Mouse (Mus musculus): Measurements from ENCODE around the gene Poll. TPM values are rescaled to one million over a fixed set of nuclear protein-coding genes. Genes with fewer than 3 reads are reported as not detected.

The Poll gene
- total and polyA plus RNA-seq, 3 experiments: 16.5 to 24.6 (median 18.9) TPM

- Histone ChIP-seq H3K4me1 (ENCODE audit: control insufficient read depth in 1 of 2, insufficient read depth in 2 of 2) (no peaks in the 10 kb centered on the region), H3K27ac (ENCODE audit: insufficient read depth, low read depth) (no peak overlapping the region), H3K79me2 (replicated peaks; ENCODE audit: control insufficient read depth, extremely low read depth, insufficient read depth, poor library complexity, severe bottlenecking) (no peaks in the 10 kb centered on the region), H3K4me3 (replicated peaks in 1 of 3; ENCODE audit: low read depth in 2 of 3, low read length in 2 of 3, poor library complexity in 1 of 3) (no peak overlapping the region), H3K9ac (ENCODE audit: insufficient read depth, low read depth) (no peak overlapping the region), H3K27me3 (replicated peaks) (no peaks in the 10 kb centered on the region), H3K9me3 (replicated peaks; ENCODE audit: low read length) (no peaks in the 10 kb centered on the region), H3K4me2 (ENCODE audit: insufficient read depth, low read depth, poor library complexity, severe bottlenecking) (no peak overlapping the region), H3K36me3 (replicated peaks in 1 of 2; ENCODE audit: control insufficient read depth in 1 of 2, insufficient read depth in 1 of 2, low read length in 1 of 2) (peaks cover 0 to 11% of the 10 kb centered on the region in 2 experiments)
- in situ Hi-C loops (cut with MboI; ENCODE audit: low pct_ligation_motif_present, low pct_unique_long_range_greater_than_20kb, low sequenced_read_pairs): no loop called here
- no peak for DNase-seq (ENCODE audit: extremely low read depth)
- no peak for TF ChIP-seq UBTF (IDR thresholded peaks at IDR 0.05; ENCODE audit: low read depth, low read length)
- no peak for TF ChIP-seq USF1 (IDR thresholded peaks at IDR 0.05; ENCODE audit: low read depth, low read length)
- dilution Hi-C loops (cut with MboI; ENCODE audit: extremely low pct_ligation_motif_present, extremely low pct_unique_long_range_greater_than_20kb, low sequenced_read_pairs): no loop called here
Observed at GRCm38 (mm10) chr19:45602606-45603005, 42.3 kb upstream of the Poll start.

- TF ChIP-seq UBTF (IDR thresholded peaks at IDR 0.05; ENCODE audit: low read depth, low read length): no peak
- TF ChIP-seq MYC (IDR thresholded peaks at IDR 0.05; ENCODE audit: low read depth, low read length): no peak
- no peak for TF ChIP-seq BHLHE40 (IDR thresholded peaks at IDR 0.05; ENCODE audit: low read depth, low read length)
- no peak for TF ChIP-seq ZKSCAN1 (IDR thresholded peaks at IDR 0.05; ENCODE audit: borderline replicate concordance, low read depth, low read length)
- no peak for TF ChIP-seq MAFK (IDR thresholded peaks at IDR 0.05; ENCODE audit: insufficient replicate concordance, low read length)
- no peak for TF ChIP-seq USF2 (conservative IDR thresholded peaks at IDR 0.05; ENCODE audit: low read depth, low read length)
- TF ChIP-seq ZNF384 (IDR thresholded peaks at IDR 0.05; ENCODE audit: low read depth, low read length): no peak
- TF ChIP-seq IRF4 (IDR thresholded peaks at IDR 0.05; ENCODE audit: low read depth, low read length): no peak
- TF ChIP-seq USF1 (IDR thresholded peaks at IDR 0.05; ENCODE audit: low read depth, low read length): no peak
- TF ChIP-seq SIN3A (IDR thresholded peaks at IDR 0.05; ENCODE audit: low read length): no peak
- no peak for TF ChIP-seq MEF2A (IDR thresholded peaks at IDR 0.05; ENCODE audit: borderline replicate concordance, low read depth, low read length)
- H3K36me3 ChIP-seq (replicated peaks in 1 of 2; ENCODE audit: control insufficient read depth in 1 of 2, insufficient read depth in 1 of 2, low read length in 1 of 2): peaks cover 0 to 8% of the 10 kb centered on the region in 2 experiments
- dilution Hi-C loops (cut with MboI; ENCODE audit: extremely low pct_ligation_motif_present, extremely low pct_unique_long_range_greater_than_20kb, low sequenced_read_pairs): no loop called here
- H3K27ac ChIP-seq (ENCODE audit: insufficient read depth, low read depth): no peak overlapping the region
- no peaks in the 10 kb centered on the region; a peak in 1 of 4 replicates for H3K4me1 ChIP-seq (ENCODE audit: control insufficient read depth in 1 of 2, insufficient read depth in 2 of 2)
- no peaks in the 10 kb centered on the region for H3K79me2 ChIP-seq (replicated peaks; ENCODE audit: control insufficient read depth, extremely low read depth, insufficient read depth, poor library complexity, severe bottlenecking)
- no peak overlapping the region for H3K4me2 ChIP-seq (ENCODE audit: insufficient read depth, low read depth, poor library complexity, severe bottlenecking)
- no peak overlapping the region for H3K4me3 ChIP-seq (replicated peaks in 1 of 3; ENCODE audit: low read depth in 2 of 3, low read length in 2 of 3, poor library complexity in 1 of 3)
- in situ Hi-C loops (cut with MboI; ENCODE audit: low pct_ligation_motif_present, low pct_unique_long_range_greater_than_20kb, low sequenced_read_pairs): no loop called here
- H3K27me3 ChIP-seq (replicated peaks): no peaks in the 10 kb centered on the region
- no peak for DNase-seq (ENCODE audit: extremely low read depth)
- no peak overlapping the region for H3K9ac ChIP-seq (ENCODE audit: insufficient read depth, low read depth)
- no peaks in the 10 kb centered on the region for H3K9me3 ChIP-seq (replicated peaks; ENCODE audit: low read length)
Observed at GRCm38 (mm10) chr19:45597106-45597505, 36.8 kb upstream of the Poll start.

GRCm38 (mm10) chr19:45596434-45596833 is 36.1 kb upstream of the Poll start:
- Histone ChIP-seq H3K9ac (ENCODE audit: insufficient read depth, low read depth) (no peak overlapping the region), H3K4me3 (replicated peaks in 1 of 3; ENCODE audit: low read depth in 2 of 3, low read length in 2 of 3, poor library complexity in 1 of 3) (no peak overlapping the region), H3K27me3 (replicated peaks) (no peaks in the 10 kb centered on the region), H3K4me2 (ENCODE audit: insufficient read depth, low read depth, poor library complexity, severe bottlenecking) (no peak overlapping the region), H3K79me2 (replicated peaks; ENCODE audit: control insufficient read depth, extremely low read depth, insufficient read depth, poor library complexity, severe bottlenecking) (no peaks in the 10 kb centered on the region), H3K9me3 (replicated peaks; ENCODE audit: low read length) (no peaks in the 10 kb centered on the region), H3K36me3 (replicated peaks in 1 of 2; ENCODE audit: control insufficient read depth in 1 of 2, insufficient read depth in 1 of 2, low read length in 1 of 2) (peaks cover 0 to 4% of the 10 kb centered on the region in 2 experiments), H3K4me1 (ENCODE audit: control insufficient read depth in 1 of 2, insufficient read depth in 2 of 2) (peaks cover 0 to 7% of the 10 kb centered on the region in 2 experiments; a peak in 2 of 4 replicates), H3K27ac (ENCODE audit: insufficient read depth, low read depth) (no peak overlapping the region)
- no peak for TF ChIP-seq MAFK (IDR thresholded peaks at IDR 0.05; ENCODE audit: insufficient replicate concordance, low read length)
- TF ChIP-seq SMC3 (IDR thresholded peaks at IDR 0.05; ENCODE audit: low read depth, low read length): no peak
- TF ChIP-seq RCOR1 (conservative IDR thresholded peaks at IDR 0.05; ENCODE audit: low read depth, low read length): no peak
- TF ChIP-seq UBTF (IDR thresholded peaks at IDR 0.05; ENCODE audit: low read depth, low read length): no peak
- TF ChIP-seq RAD21 (IDR thresholded peaks at IDR 0.05; ENCODE audit: low read depth, low read length): no peak
- no peak for TF ChIP-seq MXI1 (IDR thresholded peaks at IDR 0.05; ENCODE audit: low read depth, low read length)
- TF ChIP-seq ZKSCAN1 (IDR thresholded peaks at IDR 0.05; ENCODE audit: borderline replicate concordance, low read depth, low read length): no peak
- TF ChIP-seq POLR2AphosphoS2 (IDR thresholded peaks at IDR 0.05; ENCODE audit: low read depth, low read length): no peak
- no peak for TF ChIP-seq SIN3A (IDR thresholded peaks at IDR 0.05; ENCODE audit: low read length)
- TF ChIP-seq KAT2A (IDR thresholded peaks at IDR 0.05; ENCODE audit: insufficient replicate concordance, low read length): no peak
- TF ChIP-seq NELFE (IDR thresholded peaks at IDR 0.05; ENCODE audit: low read depth, low read length): no peak
- no peak for TF ChIP-seq CHD1 (IDR thresholded peaks at IDR 0.05; ENCODE audit: low read depth, low read length)
- TF ChIP-seq CHD2 (IDR thresholded peaks at IDR 0.05; ENCODE audit: low read length): no peak
- no peak for TF ChIP-seq ZMIZ1 (IDR thresholded peaks at IDR 0.05; ENCODE audit: low read depth, low read length)
- TF ChIP-seq CTCF (conservative IDR thresholded peaks at IDR 0.05 in 1 of 2, IDR thresholded peaks at IDR 0.05 in 1 of 2; ENCODE audit: low read depth in 2 of 2, low read length in 2 of 2): no peak
- TF ChIP-seq MAX (IDR thresholded peaks at IDR 0.05; ENCODE audit: low read length): no peak
- no peak for TF ChIP-seq ZC3H11A (IDR thresholded peaks at IDR 0.05; ENCODE audit: low read depth, low read length)
- no peak for TF ChIP-seq MEF2A (IDR thresholded peaks at IDR 0.05; ENCODE audit: borderline replicate concordance, low read depth, low read length)
- no peak for TF ChIP-seq HCFC1 (IDR thresholded peaks at IDR 0.05; ENCODE audit: low read depth, low read length)
- no peak for DNase-seq (ENCODE audit: extremely low read depth)
- dilution Hi-C loops (cut with MboI; ENCODE audit: extremely low pct_ligation_motif_present, extremely low pct_unique_long_range_greater_than_20kb, low sequenced_read_pairs) (no loop called here), in situ Hi-C loops (cut with MboI; ENCODE audit: low pct_ligation_motif_present, low pct_unique_long_range_greater_than_20kb, low sequenced_read_pairs) (no loop called here)
